Mouse (Mus musculus) limb, embryonic 15.5 days (tissue): ENCODE data around the gene Nfyc. TPM values are rescaled to one million over a fixed set of nuclear protein-coding genes. Genes with fewer than 3 reads are reported as not detected.

Source experiments
- ATAC-seq: fragments of 200-750 bp; cut with Nextera tagmentation; 2 replicates; pipeline ENCODE4 v1.8.0; 2017; ENCODE audit warnings: low read depth, moderate TSS enrichment; ENCODE audit not compliant: insufficient number of reproducible peaks, low FRiP score, low TSS enrichment
- H3K27ac ChIP-seq: fragments of 300-500 bp; sonication (generic); 2 replicates; pipeline ENCODE4 v1.5.1; 2015; ENCODE audit warnings: moderate library complexity, mild to moderate bottlenecking, inconsistent platforms
- H3K27me3 ChIP-seq: fragments of 300-500 bp; sonication (generic); 2 replicates; pipeline ENCODE4 v1.6.1; 2015; ENCODE audit warnings: inconsistent platforms
- H3K36me3 ChIP-seq: fragments of 300-500 bp; sonication (generic); 2 replicates; pipeline ENCODE4 v1.6.1; 2015; ENCODE audit warnings: inconsistent platforms
- H3K4me1 ChIP-seq: fragments of 300-500 bp; sonication (generic); 2 replicates; pipeline ENCODE4 v1.6.1; 2015; ENCODE audit warnings: inconsistent platforms
- H3K4me2 ChIP-seq: fragments of 300-500 bp; sonication (generic); 2 replicates; pipeline ENCODE4 v1.6.1; 2015; ENCODE audit warnings: mild to moderate bottlenecking, inconsistent platforms
- H3K4me3 ChIP-seq: fragments of 300-500 bp; sonication (generic); 2 replicates; pipeline ENCODE4 v1.5.1; 2015; ENCODE audit warnings: mild to moderate bottlenecking, inconsistent platforms
- H3K9ac ChIP-seq: fragments of 300-500 bp; sonication (generic); 2 replicates; pipeline ENCODE4 v1.6.1; 2015; ENCODE audit warnings: inconsistent platforms
- H3K9me3 ChIP-seq: fragments of 300-500 bp; sonication (generic); 2 replicates; pipeline ENCODE4 v1.6.1; 2016; ENCODE audit warnings: inconsistent platforms
- WGBS: fragments of 180-500 bp; shearing (Covaris S2); methylation state at CpG from one replicate; pipeline ENCODE4 v1.1.7; 2015; 5-methylcytosine and 5-hydroxymethylcytosine counted together
- polyA plus RNA-seq: library from polyadenylated mRNA; unstranded; fragments of >200 nt; fragmentation: Nextera tagmentation; extraction: Ambion mirVana; gene quantifications from 2 replicates; pipeline ENCODE4 v1.2.1, GENCODE M21; 2015

The Nfyc gene
- polyA plus RNA-seq, 1 experiment from 2014 or later, result 92.8 TPM

DNA sequence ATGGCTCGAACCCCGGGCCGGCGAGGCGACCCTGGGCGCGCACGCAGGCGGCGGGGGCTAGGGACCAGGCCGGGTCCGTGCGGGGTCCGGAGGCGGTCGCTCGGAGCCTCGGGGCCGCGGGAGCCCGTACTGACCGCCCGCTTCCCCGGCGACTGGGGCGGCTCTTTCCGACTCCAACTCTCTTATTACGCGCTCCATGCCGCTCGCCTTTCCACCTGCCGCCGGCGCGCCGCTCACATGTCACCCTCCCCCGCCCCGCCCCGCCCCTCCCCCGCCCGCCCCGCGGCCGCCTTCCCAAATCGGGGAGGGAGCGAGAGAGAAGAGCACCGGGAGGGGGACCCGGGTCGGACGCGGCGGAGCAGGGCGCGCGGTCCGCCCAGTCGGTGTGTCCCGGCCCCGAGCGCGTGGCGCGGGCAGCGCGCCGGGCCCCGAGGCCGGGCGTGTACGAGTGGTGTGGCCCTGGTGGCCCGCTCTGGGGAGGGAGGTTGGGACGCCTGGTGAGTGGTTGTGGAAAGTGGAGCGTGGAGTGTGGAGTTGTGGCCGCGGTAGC is 84.1 kb downstream of the Nfyc start:
- Histone ChIP-seq H3K9me3 (no peaks in the 10 kb centered on the region), H3K4me2 (peak overlapping the region; percentile 100), H3K4me3 (peak overlapping the region; percentile 67), H3K27ac (no peak overlapping the region), H3K36me3 (no peaks in the 10 kb centered on the region), H3K9ac (peak overlapping the region; percentile 28), H3K27me3 (peaks cover 80% of the 10 kb centered on the region), H3K4me1 (peaks cover 26% of the 10 kb centered on the region)
- peak; percentile 16; the same call in 1 of the 2 replicates for ATAC-seq
- under 1% methylated on average over 56 of the region's 75 CpGs for WGBS

- Histone ChIP-seq H3K27ac (no peak overlapping the region), H3K4me1 (peaks cover 26% of the 10 kb centered on the region), H3K9ac (peak overlapping the region; percentile 28), H3K4me3 (peak overlapping the region; percentile 67), H3K4me2 (peak overlapping the region; percentile 100), H3K27me3 (peaks cover 80% of the 10 kb centered on the region), H3K9me3 (no peaks in the 10 kb centered on the region), H3K36me3 (no peaks in the 10 kb centered on the region)
- WGBS, result 5% methylated on average over 43 of the region's 53 CpGs
- peak; percentile 50; the same call in 1 of the 2 replicates for ATAC-seq
Measured at GRCm38 (mm10) chr4:120746552-120747150, 84.7 kb downstream of the Nfyc start.

GRCm38 (mm10) chr4:120745731-120746551 is 85.4 kb downstream of the Nfyc start:
- H3K4me3 ChIP-seq, result peak overlapping the region; percentile 67
- peaks cover 26% of the 10 kb centered on the region for H3K4me1 ChIP-seq
- no peak overlapping the region for H3K9ac ChIP-seq
- ATAC-seq, result no peak
- no peaks in the 10 kb centered on the region for H3K9me3 ChIP-seq
- H3K27ac ChIP-seq, result no peak overlapping the region
- H3K4me2 ChIP-seq, result peak overlapping the region; percentile 100; the same call in 1 of the 2 replicates
- no peaks in the 10 kb centered on the region for H3K36me3 ChIP-seq
- WGBS, result 41% methylated on average over 10 of the region's 10 CpGs
- H3K27me3 ChIP-seq, result peaks cover 73% of the 10 kb centered on the region

- Histone ChIP-seq H3K27me3 (peaks cover 52% of the 10 kb centered on the region), H3K27ac (no peak overlapping the region), H3K36me3 (no peaks in the 10 kb centered on the region), H3K9ac (no peak overlapping the region), H3K4me1 (peaks cover 26% of the 10 kb centered on the region), H3K9me3 (no peaks in the 10 kb centered on the region), H3K4me3 (no peak overlapping the region), H3K4me2 (no peak overlapping the region)
- WGBS, result 57% methylated on average over 3 of the region's 3 CpGs
- no peak for ATAC-seq
Measured at GRCm38 (mm10) chr4:120743636-120744035, 87.7 kb downstream of the Nfyc start.

- no peak for ATAC-seq
- 73% methylated on average over 6 of the region's 6 CpGs for WGBS
- Histone ChIP-seq H3K27me3 (peaks cover 33% of the 10 kb centered on the region), H3K36me3 (no peaks in the 10 kb centered on the region), H3K27ac (no peak overlapping the region), H3K9ac (no peak overlapping the region), H3K4me1 (peaks cover 4% of the 10 kb centered on the region; the same call in 1 of the 2 replicates), H3K4me2 (no peak overlapping the region), H3K9me3 (no peaks in the 10 kb centered on the region), H3K4me3 (no peak overlapping the region)
Measured at GRCm38 (mm10) chr4:120741303-120741702, 90.1 kb downstream of the Nfyc start.

DNA sequence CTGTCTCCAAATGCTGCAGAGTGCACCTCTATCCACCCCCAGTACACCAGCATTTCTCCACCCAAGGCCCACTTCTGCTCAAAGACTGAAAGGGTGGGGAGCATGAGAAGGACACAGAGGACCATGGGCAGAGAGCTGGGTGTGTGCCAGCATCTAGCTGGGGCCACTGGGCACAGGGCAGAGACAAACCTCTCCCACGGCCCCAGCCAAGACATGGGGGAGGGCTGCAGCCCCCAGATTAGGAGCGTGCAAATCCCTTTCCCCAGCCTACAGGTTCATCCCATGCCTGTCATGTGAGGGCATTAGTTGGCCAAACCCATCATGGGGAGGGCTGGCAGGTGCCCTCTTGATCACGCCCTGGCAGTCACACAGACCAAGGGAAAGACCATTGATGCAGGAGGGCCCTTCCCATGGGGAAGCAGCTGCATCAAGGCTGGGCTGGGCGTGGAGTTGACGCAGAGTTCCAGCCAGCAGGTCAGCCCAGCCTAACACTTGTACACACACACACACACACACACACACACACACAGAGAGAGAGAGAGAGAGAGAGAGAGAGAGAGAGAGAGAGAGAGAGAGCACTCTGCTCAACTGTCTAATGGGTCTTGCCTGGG is 97.3 kb downstream of the Nfyc start:
- Histone ChIP-seq H3K9ac (no peak overlapping the region), H3K27ac (no peak overlapping the region), H3K9me3 (no peaks in the 10 kb centered on the region), H3K27me3 (peaks cover 21% of the 10 kb centered on the region), H3K4me1 (peaks cover 28% of the 10 kb centered on the region), H3K36me3 (no peaks in the 10 kb centered on the region), H3K4me3 (no peak overlapping the region), H3K4me2 (no peak overlapping the region)
- ATAC-seq, result no peak
- 81% methylated on average over 5 of the region's 5 CpGs for WGBS

GRCm38 (mm10) chr4:120732737-120733136 is 98.6 kb downstream of the Nfyc start:
- Histone ChIP-seq H3K36me3 (no peaks in the 10 kb centered on the region), H3K4me3 (no peak overlapping the region), H3K9me3 (no peaks in the 10 kb centered on the region), H3K4me1 (peaks cover 28% of the 10 kb centered on the region), H3K4me2 (no peak overlapping the region), H3K9ac (no peak overlapping the region), H3K27me3 (peaks cover 15% of the 10 kb centered on the region), H3K27ac (no peak overlapping the region)
- ATAC-seq, result no peak
- WGBS, result 66% methylated on average over 6 of the region's 6 CpGs

- peak; percentile 73 for ATAC-seq
- under 1% methylated on average over 40 of the region's 40 CpGs for WGBS
- Histone ChIP-seq H3K4me3 (peak overlapping the region; percentile 49), H3K9ac (peak overlapping the region; percentile 39; the same call in 1 of the 2 replicates), H3K27ac (no peak overlapping the region), H3K4me1 (peaks cover 30% of the 10 kb centered on the region), H3K36me3 (no peaks in the 10 kb centered on the region), H3K9me3 (no peaks in the 10 kb centered on the region), H3K27me3 (peaks cover 15% of the 10 kb centered on the region), H3K4me2 (peak overlapping the region; percentile 95)
Measured at GRCm38 (mm10) chr4:120731030-120731644, 100.2 kb downstream of the Nfyc start.

DNA sequence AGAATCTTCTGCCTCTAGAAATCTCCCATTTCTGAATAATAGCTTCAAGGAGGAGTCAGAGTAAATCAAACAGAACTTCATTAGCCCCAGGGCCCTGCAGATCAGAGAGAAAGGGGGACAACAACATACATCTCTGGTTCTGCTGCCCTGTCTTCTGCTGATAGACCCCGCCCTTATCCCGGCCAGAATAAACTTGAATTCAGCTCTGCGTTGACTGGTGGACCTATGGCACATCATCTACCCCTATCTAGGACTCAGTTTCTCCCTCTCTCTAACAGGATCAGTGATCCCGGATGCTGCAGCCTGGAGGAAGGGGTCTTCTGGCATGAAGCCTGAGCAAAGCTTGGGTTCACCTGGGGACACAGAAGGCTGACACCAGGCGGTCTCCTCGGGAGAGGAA is 100.8 kb downstream of the Nfyc start:
- peaks cover 15% of the 10 kb centered on the region for H3K27me3 ChIP-seq
- whole genome bisulfite sequencing, result 25% methylated on average over 6 of the region's 6 CpGs
- peak; percentile 12; the same call in 1 of the 2 replicates for ATAC-seq
- H3K9me3 ChIP-seq, result no peaks in the 10 kb centered on the region
- no peak overlapping the region for H3K27ac ChIP-seq
- no peak overlapping the region for H3K9ac ChIP-seq
- H3K4me1 ChIP-seq, result peaks cover 35% of the 10 kb centered on the region
- H3K4me2 ChIP-seq, result peak overlapping the region; percentile 95
- H3K4me3 ChIP-seq, result peak overlapping the region; percentile 49
- no peaks in the 10 kb centered on the region for H3K36me3 ChIP-seq

- Histone ChIP-seq H3K27me3 (peaks cover 15% of the 10 kb centered on the region), H3K4me3 (no peak overlapping the region), H3K9ac (no peak overlapping the region), H3K27ac (peak overlapping the region; percentile 9; the same call in 1 of the 2 replicates), H3K9me3 (no peaks in the 10 kb centered on the region), H3K4me2 (no peak overlapping the region), H3K4me1 (peaks cover 37% of the 10 kb centered on the region), H3K36me3 (no peaks in the 10 kb centered on the region)
- WGBS, result 52% methylated on average over 6 of the region's 6 CpGs
- ATAC-seq, result no peak
Measured at GRCm38 (mm10) chr4:120730146-120730545, 101.2 kb downstream of the Nfyc start.

GRCm38 (mm10) chr4:120729441-120729840 is 101.9 kb downstream of the Nfyc start:
- ATAC-seq, result no peak
- Histone ChIP-seq H3K9me3 (no peaks in the 10 kb centered on the region), H3K4me2 (no peak overlapping the region), H3K27me3 (peaks cover 15% of the 10 kb centered on the region), H3K27ac (no peak overlapping the region), H3K4me3 (no peak overlapping the region), H3K36me3 (no peaks in the 10 kb centered on the region), H3K9ac (no peak overlapping the region), H3K4me1 (peaks cover 37% of the 10 kb centered on the region)
- WGBS, result 46% methylated on average over 6 of the region's 6 CpGs
